Mouse (Mus musculus) midbrain, embryonic 14.5 days (tissue): ENCODE results near the gene Pik3r2. TPM values are rescaled to one million over a fixed set of nuclear protein-coding genes. Genes with fewer than 3 reads are reported as not detected.
A peak's percentile ranks its signal among the peaks of the same experiment; 100 is the strongest.

Experiments used
- ATAC-seq: fragments of 200-750 bp; cut with Nextera tagmentation; 2 replicates; pipeline ENCODE4 v1.8.0; 2017; ENCODE audit warnings: moderate number of reproducible peaks, moderate library complexity; ENCODE audit not compliant: low FRiP score, low TSS enrichment
- DNase-seq: peaks from one replicate; pipeline ENCODE4 v3.0.0-alpha.2; 2015
- H3K27ac ChIP-seq: fragments of 300-500 bp; sonication (generic); replicated peaks from 2 replicates; pipeline ENCODE4 v1.5.1; 2014; ENCODE audit warnings: mild to moderate bottlenecking, low read depth, low read length, moderate library complexity
- H3K27me3 ChIP-seq: fragments of 300-500 bp; sonication (generic); 2 replicates; pipeline ENCODE4 v1.6.1; 2014; ENCODE audit warnings: low read length, control low read depth, mixed read lengths; ENCODE audit not compliant: control insufficient read depth, insufficient read depth
- H3K36me3 ChIP-seq: fragments of 300-500 bp; sonication (generic); 2 replicates; pipeline ENCODE4 v1.6.1; 2014; ENCODE audit warnings: low read length, control low read depth; ENCODE audit not compliant: control insufficient read depth, insufficient read depth
- H3K4me1 ChIP-seq: fragments of 300-500 bp; sonication (generic); 2 replicates; pipeline ENCODE4 v1.6.1; 2014; ENCODE audit warnings: mild to moderate bottlenecking, antibody characterized with exemption, low read length, control low read depth; ENCODE audit not compliant: control insufficient read depth, insufficient read depth
- H3K4me2 ChIP-seq: fragments of 300-500 bp; sonication (generic); 2 replicates; pipeline ENCODE4 v1.6.1; 2014; ENCODE audit warnings: mild to moderate bottlenecking, low read length, moderate library complexity
- H3K4me3 ChIP-seq: fragments of 300-500 bp; sonication (generic); replicated peaks from 2 replicates; pipeline ENCODE4 v1.5.1; 2014; ENCODE audit warnings: low read depth, low read length
- H3K9ac ChIP-seq: fragments of 300-500 bp; sonication (generic); replicated peaks from 2 replicates; pipeline ENCODE4 v1.6.1; 2014; ENCODE audit warnings: mild to moderate bottlenecking, low read length, moderate library complexity
- H3K9me3 ChIP-seq: fragments of 300-500 bp; sonication (generic); 2 replicates; pipeline ENCODE4 v1.6.1; 2016; ENCODE audit warnings: low read length, control low read depth, mixed read lengths; ENCODE audit not compliant: control insufficient read depth
- WGBS: fragments of 180-500 bp; shearing (Covaris S2); extraction: QIAGEN DNeasy Blood & Tissue Kit; methylation state at CpG from one replicate; pipeline ENCODE4 v1.1.7; 2014; 5-methylcytosine and 5-hydroxymethylcytosine counted together
- polyA plus RNA-seq: library from polyadenylated mRNA; unstranded; fragments of >200 nt; fragmentation: Nextera tagmentation; extraction: Ambion mirVana; gene quantifications from 2 replicates; pipeline ENCODE4 v1.2.1, GENCODE M21; 2014

The Pik3r2 gene
- polyA plus RNA-seq, 1 experiment from 2014 or later: 79.2 TPM

DNA sequence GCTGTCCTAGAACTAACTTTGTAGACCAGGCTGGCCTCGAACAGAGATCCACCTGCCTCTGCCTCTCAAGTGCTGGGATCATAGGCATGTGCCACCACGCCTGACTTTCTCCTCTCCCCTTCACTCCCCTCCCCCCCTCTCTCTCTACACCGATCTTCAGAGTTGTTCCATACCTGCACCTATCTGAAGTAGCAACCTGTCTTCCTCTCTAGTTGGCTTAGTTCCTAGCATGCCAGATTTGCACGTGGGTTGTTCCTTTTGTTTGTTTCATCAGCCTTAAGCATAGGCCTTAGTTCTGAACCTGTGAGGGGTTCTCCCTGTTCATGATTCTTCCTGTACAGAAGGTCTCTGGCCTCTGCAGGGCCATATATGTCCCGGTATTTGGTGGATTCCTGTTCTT, 38.8 kb downstream of the Pik3r2 start:
- H3K4me2 ChIP-seq: no peak overlapping the region
- no peak overlapping the region for H3K9ac ChIP-seq
- H3K4me3 ChIP-seq: no peak overlapping the region
- H3K27me3 ChIP-seq: peaks cover 6% of the 10 kb centered on the region; the same call in 1 of the 2 replicates
- H3K27ac ChIP-seq: no peak overlapping the region
- no peaks in the 10 kb centered on the region for H3K4me1 ChIP-seq
- no peaks in the 10 kb centered on the region for H3K9me3 ChIP-seq
- no peaks in the 10 kb centered on the region for H3K36me3 ChIP-seq
- ATAC-seq (no peak), DNase-seq (no peak)
- 72% methylated on average over 5 of the region's 5 CpGs for WGBS

- no peaks in the 10 kb centered on the region for H3K36me3 ChIP-seq
- H3K4me2 ChIP-seq: no peak overlapping the region
- no peaks in the 10 kb centered on the region for H3K4me1 ChIP-seq
- no peak overlapping the region for H3K9ac ChIP-seq
- peaks cover 23% of the 10 kb centered on the region for H3K27me3 ChIP-seq
- no peak overlapping the region for H3K27ac ChIP-seq
- ATAC-seq (no peak), DNase-seq (no peak)
- no peak overlapping the region for H3K4me3 ChIP-seq
- 83% methylated on average over 4 of the region's 4 CpGs for WGBS
- H3K9me3 ChIP-seq: no peaks in the 10 kb centered on the region
These were observed 45.6 kb downstream of the Pik3r2 start for GRCm38 (mm10) chr8:70730956-70731355.

DNA sequence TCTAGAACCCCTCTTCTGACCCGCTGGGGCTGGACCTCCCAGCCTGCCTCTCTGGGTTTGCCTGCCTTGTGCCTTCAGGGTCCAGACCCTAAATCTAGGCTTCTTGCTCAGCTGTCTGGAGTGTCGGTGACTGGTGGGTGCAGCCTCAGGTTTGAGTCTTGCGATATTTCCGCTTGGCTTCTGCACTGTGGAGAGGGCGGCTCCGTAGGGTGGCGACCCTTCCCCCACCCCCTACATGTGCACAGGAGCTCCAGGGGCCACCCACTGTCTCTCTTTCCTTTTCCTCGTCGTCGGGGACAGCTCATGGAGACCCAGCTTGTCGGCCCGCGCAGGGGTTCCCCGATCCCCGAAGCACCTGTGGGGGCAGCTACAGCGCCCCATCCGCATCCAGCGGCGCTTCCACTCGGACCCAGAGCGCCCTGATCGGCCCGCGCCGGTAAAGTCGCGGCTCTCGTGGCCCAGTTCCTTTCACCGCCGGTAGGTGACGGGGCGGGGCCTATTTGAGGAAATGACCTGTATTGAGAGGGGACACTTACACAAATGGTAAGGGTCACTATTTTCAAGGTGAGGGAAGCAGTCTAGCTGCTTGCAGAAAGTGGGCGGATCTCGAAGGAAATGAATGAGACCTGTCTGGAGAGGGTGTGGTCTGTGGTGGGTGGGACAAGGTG, 46.6 kb downstream of the Pik3r2 start:
- ATAC-seq: no peak
- no peaks in the 10 kb centered on the region for H3K36me3 ChIP-seq
- H3K27ac ChIP-seq: no peak overlapping the region
- H3K4me3 ChIP-seq: no peak overlapping the region
- H3K4me1 ChIP-seq: no peaks in the 10 kb centered on the region
- peaks cover 23% of the 10 kb centered on the region for H3K27me3 ChIP-seq
- H3K9me3 ChIP-seq: no peaks in the 10 kb centered on the region
- DNase-seq: no peak
- 6% methylated on average over 34 of the region's 34 CpGs for WGBS
- H3K9ac ChIP-seq: 0 out of 2 replicates have a peak overlapping the region, but pooled peaks have one; percentile 12
- H3K4me2 ChIP-seq: peak overlapping the region; percentile 38

DNA sequence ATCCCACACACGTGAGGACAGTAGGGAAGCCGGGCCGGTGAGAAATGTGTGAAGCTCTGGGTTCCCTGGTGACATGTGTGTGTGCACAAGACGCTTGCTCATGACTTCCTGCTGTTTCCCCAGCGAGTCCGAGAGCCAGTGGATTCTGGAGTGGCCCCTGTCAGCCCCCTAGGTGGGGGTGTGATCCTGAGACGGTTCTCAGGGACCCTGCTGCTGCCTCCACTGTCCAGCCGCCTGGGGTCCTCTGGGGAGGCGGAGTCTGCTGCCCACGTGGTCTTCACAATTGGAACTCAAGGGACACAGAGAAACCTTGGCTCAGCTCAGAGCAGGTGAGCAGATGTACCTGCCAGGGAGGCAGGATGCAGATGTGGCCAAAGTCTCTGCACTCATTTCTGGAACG, 49.8 kb downstream of the Pik3r2 start:
- no peak for DNase-seq
- H3K4me2 ChIP-seq: no peak overlapping the region
- H3K9me3 ChIP-seq: no peaks in the 10 kb centered on the region
- no peak overlapping the region for H3K4me3 ChIP-seq
- no peak for ATAC-seq
- H3K36me3 ChIP-seq: no peaks in the 10 kb centered on the region
- H3K4me1 ChIP-seq: no peaks in the 10 kb centered on the region
- 46% methylated on average over 11 of the region's 11 CpGs for WGBS
- peaks cover 19% of the 10 kb centered on the region for H3K27me3 ChIP-seq
- H3K27ac ChIP-seq: no peak overlapping the region
- no peak overlapping the region for H3K9ac ChIP-seq

DNA sequence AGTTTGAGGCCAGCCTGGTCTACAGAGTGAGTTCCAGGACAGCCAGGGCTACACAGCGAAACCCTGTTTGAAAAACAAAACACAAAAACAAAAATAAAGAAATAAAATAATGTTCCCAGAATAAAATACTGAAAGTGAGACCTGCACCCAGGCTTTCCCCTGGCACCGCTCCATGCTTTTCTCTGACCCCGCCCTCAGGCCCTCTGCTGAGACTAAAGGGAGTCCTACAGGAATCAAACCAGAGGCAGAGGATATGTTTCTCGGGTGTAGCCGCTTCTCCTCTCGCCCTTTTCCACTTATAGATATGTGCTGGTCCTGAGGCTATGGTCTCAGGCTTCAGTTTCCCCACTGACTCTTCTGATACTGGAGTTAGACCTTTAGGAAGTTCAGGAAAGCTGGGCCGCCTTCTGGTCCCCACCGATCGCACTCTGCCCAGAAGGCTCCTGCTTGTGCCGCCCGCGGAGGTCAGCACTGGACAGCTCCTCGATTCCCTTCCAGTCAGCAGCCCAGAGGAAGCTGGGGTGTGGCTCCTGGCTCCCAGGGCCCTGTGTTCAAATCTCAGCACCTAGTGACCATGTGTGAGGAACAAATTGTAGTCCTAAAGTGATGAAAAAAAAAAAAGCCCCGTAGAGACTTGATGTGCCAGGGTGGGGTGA, 50.6 kb downstream of the Pik3r2 start:
- 33% methylated on average over 14 of the region's 14 CpGs for WGBS
- Histone ChIP-seq H3K27ac (no peak overlapping the region), H3K9me3 (no peaks in the 10 kb centered on the region), H3K4me2 (no peak overlapping the region), H3K9ac (no peak overlapping the region), H3K36me3 (no peaks in the 10 kb centered on the region), H3K27me3 (peaks cover 19% of the 10 kb centered on the region), H3K4me1 (no peaks in the 10 kb centered on the region), H3K4me3 (no peak overlapping the region)
- DNase-seq (no peak), ATAC-seq (no peak)

GRCm38 (mm10) chr8:70724216-70724615, 52.3 kb downstream of the Pik3r2 start:
- WGBS: 82% methylated on average over 12 of the region's 12 CpGs
- no peak overlapping the region for H3K4me3 ChIP-seq
- H3K9ac ChIP-seq: no peak overlapping the region
- no peak overlapping the region for H3K4me2 ChIP-seq
- peaks cover 8% of the 10 kb centered on the region for H3K27me3 ChIP-seq
- H3K36me3 ChIP-seq: no peaks in the 10 kb centered on the region
- H3K27ac ChIP-seq: no peak overlapping the region
- H3K4me1 ChIP-seq: no peaks in the 10 kb centered on the region
- ATAC-seq: no peak
- H3K9me3 ChIP-seq: no peaks in the 10 kb centered on the region
- DNase-seq: no peak

DNA sequence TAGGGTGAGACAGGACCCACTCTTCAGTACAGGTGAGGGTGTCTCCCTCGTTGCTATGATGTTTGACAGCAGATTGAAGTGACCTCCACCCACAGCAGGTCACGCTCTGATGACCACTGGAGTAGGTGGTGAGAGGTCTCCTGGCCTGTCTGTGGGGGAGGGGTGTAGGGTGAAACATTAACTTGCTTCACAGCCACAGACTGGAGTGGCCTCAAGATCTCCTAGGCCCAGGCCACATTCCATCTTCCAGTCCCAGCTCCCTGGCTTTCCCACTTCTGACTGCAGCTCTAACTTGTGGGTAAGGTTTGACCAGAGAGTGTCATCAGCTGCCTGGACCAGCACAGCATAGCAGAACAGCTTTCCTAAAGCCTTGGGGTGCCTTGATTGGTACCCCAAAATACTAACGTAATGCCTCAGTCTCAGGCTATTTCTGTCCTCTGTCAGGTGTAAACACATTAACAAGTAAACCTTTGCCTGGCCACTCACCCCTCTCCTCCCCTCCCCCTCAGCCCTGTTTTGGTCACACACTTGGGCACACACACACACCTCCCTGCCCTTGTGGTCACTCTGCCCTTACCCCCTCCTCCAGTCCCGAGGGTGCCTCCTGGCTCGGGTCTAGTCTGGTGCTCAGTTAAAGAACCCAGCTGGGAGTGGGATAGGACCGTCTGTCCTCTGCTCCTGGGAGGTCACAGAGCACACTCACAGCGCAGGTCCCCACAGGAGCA, 52.9 kb downstream of the Pik3r2 start, which contains the start of gene Pde4c:
TSS of gene Pde4c (plus strand) at position 235 of the 725 bp plus-strand sequence.
- Histone ChIP-seq H3K4me3 (no peak within 1 kb of the TSS), H3K4me2 (no peak within 1 kb of the TSS), H3K36me3 (no peaks in the 10 kb centered on the region), H3K4me1 (no peaks in the 10 kb centered on the region), H3K9me3 (no peaks in the 10 kb centered on the region), H3K27me3 (0 out of 2 replicates have a peak, but pooled peaks cover 5% of the 10 kb centered on the region), H3K9ac (no peak within 1 kb of the TSS), H3K27ac (no peak within 1 kb of the TSS)
- no peak for DNase-seq
- ATAC-seq: no peak
- WGBS: 66% methylated on average over 7 of the region's 7 CpGs

DNA sequence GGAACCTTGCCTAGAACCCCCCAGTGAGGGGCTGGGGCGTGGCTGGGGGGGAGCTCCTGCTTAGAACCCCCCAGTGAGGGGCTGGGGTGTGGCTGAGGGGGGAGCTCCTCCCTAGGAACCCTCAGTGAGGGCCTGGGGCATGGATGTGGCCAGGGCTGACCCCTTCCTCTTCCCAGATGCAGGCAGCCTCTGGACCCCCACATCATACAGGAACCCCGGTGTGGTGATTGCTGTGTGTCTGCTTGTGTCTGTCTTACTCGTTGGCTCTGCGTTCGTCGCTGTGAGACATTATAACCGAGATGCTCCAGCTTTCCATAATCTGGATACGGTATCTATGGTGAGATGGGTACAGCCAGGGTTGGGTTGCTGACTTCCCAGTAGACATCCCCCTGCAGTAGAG, 54.9 kb downstream of the Pik3r2 start:
- 84% methylated on average over 8 of the region's 8 CpGs for WGBS
- no peak overlapping the region for H3K9ac ChIP-seq

More for the DNA sequence above, 54.9 kb downstream of the Pik3r2 start:
- ATAC-seq (no peak), DNase-seq (no peak)
- Histone ChIP-seq H3K9me3 (no peaks in the 10 kb centered on the region), H3K27me3 (no peaks in the 10 kb centered on the region), H3K4me1 (no peaks in the 10 kb centered on the region), H3K27ac (no peak overlapping the region), H3K4me2 (no peak overlapping the region), H3K4me3 (no peak overlapping the region), H3K36me3 (no peaks in the 10 kb centered on the region)
